Mouse (Mus musculus) cerebellum, adult 2 months (tissue): Measurements from ENCODE around the gene Gzmd. TPM values are rescaled to one million over a fixed set of nuclear protein-coding genes. Genes with fewer than 3 reads are reported as not detected.
"Not testable (repeated sequence)": the region's sequence is repeated elsewhere in the genome, so short reads cannot be mapped to it uniquely, and the experiment has no call there.

Experiments used
- DNase-seq, 2 experiments: peaks; one replicate each; pipeline ENCODE4 v3.0.0; 2021
- H3K27ac ChIP-seq: fragments of 200-500 bp; 2 replicates; pipeline ENCODE4 v1.5.1; 2012; ENCODE audit warnings: low read length, control low read depth, inconsistent platforms; ENCODE audit not compliant: insufficient read depth
- H3K27me3 ChIP-seq: fragments of 200-500 bp; 2 replicates; pipeline ENCODE4 v1.6.1; 2012; ENCODE audit warnings: inconsistent platforms, mild to moderate bottlenecking, low read length, moderate library complexity; ENCODE audit not compliant: control insufficient read depth, insufficient read depth
- H3K4me1 ChIP-seq: fragments of 200-500 bp; 2 replicates; pipeline ENCODE4 v1.6.1; 2011; ENCODE audit warnings: low read length; ENCODE audit not compliant: control insufficient read depth, insufficient read depth
- H3K4me3 ChIP-seq: fragments of 200-500 bp; replicated peaks from 2 replicates; pipeline ENCODE3; 2011; ENCODE audit warnings: mild to moderate bottlenecking, low read depth, low read length, control low read depth; ENCODE audit not compliant: insufficient read depth
- CTCF ChIP-seq: fragments of 200-500 bp; IDR thresholded peaks from 2 replicates; pipeline ENCODE4 v1.5.1; 2011; ENCODE audit warnings: low read depth, mild to moderate bottlenecking, control low read depth, low read length, moderate library complexity, borderline replicate concordance; ENCODE audit not compliant: insufficient read depth
- POLR2A ChIP-seq: fragments of 200-500 bp; IDR thresholded peaks from 2 replicates; pipeline ENCODE4 v1.6.1; 2011; ENCODE audit warnings: low read length, control low read depth, borderline replicate concordance; ENCODE audit not compliant: insufficient read depth
- WGBS: fragments of 180-500 bp; shearing (Covaris S2); methylation state at CpG from one replicate; pipeline ENCODE4 v1.1.7; 2018; 5-methylcytosine and 5-hydroxymethylcytosine counted together
- polyA plus RNA-seq: library from polyadenylated mRNA; depleted of rRNA; stranded (reverse); fragments of >200 nt; gene quantifications from 2 replicates; pipeline ENCODE4 v1.2.3, GENCODE M21; 2012; rRNA removed

Gzmd gene
- polyA plus RNA-seq: not detected in 2 replicates

DNA sequence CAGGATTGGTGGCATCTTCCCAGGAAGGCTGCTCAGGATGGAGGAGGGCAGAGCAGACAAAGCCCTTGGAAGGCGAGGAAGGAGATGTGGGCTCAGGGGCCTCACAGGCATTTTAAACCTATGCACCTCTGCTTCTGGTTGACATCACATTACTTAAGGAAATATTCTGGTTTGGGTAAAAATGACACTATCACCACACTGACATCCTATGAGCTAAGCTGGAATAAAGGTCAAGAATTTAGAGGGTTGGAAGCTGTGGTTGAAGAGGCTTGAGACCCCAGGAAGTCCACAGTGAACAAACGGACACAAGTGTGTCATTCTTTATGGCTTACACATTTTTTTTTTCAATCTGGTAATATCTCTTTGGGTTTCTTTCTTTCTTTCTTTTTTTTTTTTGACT lies at the start of gene Gzmd:
Gzmd (minus strand) TSS at position 101 of the 400 bp plus-strand sequence.
- H3K4me1 ChIP-seq, H3K27ac ChIP-seq, H3K27me3 ChIP-seq, H3K4me3 ChIP-seq, DNase-seq: not testable (repeated sequence)
- 86% methylated on average over 2 of the region's 2 CpGs for WGBS

GRCm38 (mm10) chr14:56177651-56178050 lies 45.2 kb upstream of the Gzmd start:
- WGBS: 28% methylated on average over 8 of the region's 8 CpGs
- peak; percentile 38; the same call in 1 of the 2 replicates for TF ChIP-seq CTCF
- H3K4me3 ChIP-seq, DNase-seq, H3K27me3 ChIP-seq, H3K27ac ChIP-seq, H3K4me1 ChIP-seq: not testable (repeated sequence)

DNA sequence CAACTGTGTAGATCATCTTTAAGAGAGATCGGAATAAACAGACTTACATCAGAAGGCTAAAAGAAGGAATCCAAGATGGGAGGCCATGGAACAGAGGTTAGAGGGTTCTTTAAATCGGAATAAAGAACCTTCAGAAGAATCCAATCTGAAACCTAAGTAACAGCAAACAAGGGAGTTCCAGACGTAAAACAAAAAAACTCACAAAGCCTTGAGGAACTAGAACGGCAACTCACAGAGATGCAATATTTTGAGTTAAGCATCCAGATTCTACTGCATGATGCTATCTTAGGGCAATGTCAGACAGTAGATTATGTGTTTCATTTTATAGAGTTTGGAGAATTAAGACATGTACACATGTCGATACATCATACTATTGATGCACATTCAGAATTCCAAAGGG lies 42.1 kb upstream of the Gzmd start, which contains the start of gene Gzmn:
Gzmn (minus strand) TSS at position 101 of the 400 bp plus-strand sequence.
- H3K27ac ChIP-seq: no peak within 1 kb of the TSS

GRCm38 (mm10) chr14:56173396-56173795 lies 41.0 kb upstream of the Gzmd start:
- TF ChIP-seq POLR2A (no peak), CTCF (no peak)
- Histone ChIP-seq H3K27me3 (no peaks in the 10 kb centered on the region), H3K4me3 (no peak overlapping the region), H3K27ac (no peak overlapping the region), H3K4me1 (peaks cover 4% of the 10 kb centered on the region)
- peak in 1 of 2 experiments; percentile 28 for DNase-seq
- 37% methylated on average over 6 of the region's 6 CpGs for WGBS

More for the DNA sequence above, 42.1 kb upstream of the Gzmd start, which contains the start of gene Gzmn:
- Histone ChIP-seq H3K4me1 (peaks cover 4% of the 10 kb centered on the region), H3K4me3 (no peak within 1 kb of the TSS), H3K27me3 (no peaks in the 10 kb centered on the region)
- no peak for DNase-seq
- WGBS: 94% methylated on average over 5 of the region's 5 CpGs
- TF ChIP-seq CTCF: no peak
- TF ChIP-seq POLR2A: no peak

- Histone ChIP-seq H3K27ac (no peak overlapping the region), H3K27me3 (no peaks in the 10 kb centered on the region), H3K4me3 (no peak overlapping the region), H3K4me1 (peaks cover 4% of the 10 kb centered on the region)
- TF ChIP-seq CTCF (no peak), POLR2A (no peak)
- WGBS: 93% methylated on average over 5 of the region's 5 CpGs
- no peak for DNase-seq
Observed at GRCm38 (mm10) chr14:56172744-56173143, 40.3 kb upstream of the Gzmd start.

DNA sequence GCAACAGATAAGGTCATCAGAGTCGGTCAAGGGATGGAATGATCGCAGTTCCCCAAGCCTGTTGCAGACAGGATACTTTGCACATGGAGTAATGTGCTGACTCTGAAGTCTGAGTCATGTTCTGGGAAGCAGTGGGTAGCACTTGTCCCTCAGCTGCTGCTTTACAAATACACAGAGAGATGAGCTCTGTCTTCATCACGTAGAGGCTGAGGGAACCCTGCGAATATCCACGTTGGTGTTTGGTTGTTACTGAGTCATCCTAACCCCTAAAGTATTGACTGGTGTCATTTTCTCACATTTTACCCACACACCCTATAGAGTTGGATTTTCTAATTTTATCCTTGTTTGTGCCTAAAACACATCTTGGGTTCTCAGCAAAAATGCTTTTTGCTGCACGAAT lies 35.6 kb upstream of the Gzmd start:
- H3K4me3 ChIP-seq: no peak overlapping the region
- no peak for DNase-seq
- no peak overlapping the region for H3K27ac ChIP-seq
- H3K27me3 ChIP-seq: no peaks in the 10 kb centered on the region
- 88% methylated on average over 6 of the region's 6 CpGs for WGBS
- TF ChIP-seq POLR2A: no peak
- TF ChIP-seq CTCF: no peak
- H3K4me1 ChIP-seq: peaks cover 3% of the 10 kb centered on the region; the same call in 1 of the 2 replicates

DNA sequence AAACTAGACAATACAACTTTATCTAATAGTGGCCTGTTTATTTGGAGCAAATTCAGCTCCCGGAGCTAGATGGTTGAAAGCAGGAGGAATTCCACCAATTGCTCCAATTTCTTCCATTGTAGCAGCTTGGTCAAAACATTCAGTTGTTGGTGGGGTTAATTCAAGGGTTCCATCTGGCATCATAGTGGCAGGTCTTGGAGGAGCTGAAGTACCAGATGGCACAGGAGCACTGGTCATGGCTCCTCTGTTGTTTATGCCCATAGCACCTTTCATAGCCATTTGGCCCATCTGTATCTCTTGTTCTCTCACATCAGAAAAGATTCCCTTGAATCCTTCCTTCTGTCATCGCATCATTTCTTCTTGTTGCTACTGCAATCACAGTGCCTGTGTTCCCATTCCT lies 29.7 kb upstream of the Gzmd start:
- Histone ChIP-seq H3K4me1 (peaks cover 6% of the 10 kb centered on the region; the same call in 1 of the 2 replicates), H3K4me3 (no peak overlapping the region), H3K27ac (peak overlapping the region; percentile 16; the same call in 1 of the 2 replicates), H3K27me3 (no peaks in the 10 kb centered on the region)
- peak; percentile 20 to 67 for DNase-seq
- 19% methylated on average over 2 of the region's 2 CpGs for WGBS
- TF ChIP-seq CTCF (no peak), POLR2A (no peak)

GRCm38 (mm10) chr14:56159479-56159878 lies 27.1 kb upstream of the Gzmd start, which contains the start of gene Gzmg:
TSS of gene Gzmg (minus strand) at chr14:56159579.
- not testable (repeated sequence) for H3K4me3 ChIP-seq, H3K27ac ChIP-seq, H3K27me3 ChIP-seq, H3K4me1 ChIP-seq, DNase-seq
- WGBS: 92% methylated on average over 2 of the region's 2 CpGs

DNA sequence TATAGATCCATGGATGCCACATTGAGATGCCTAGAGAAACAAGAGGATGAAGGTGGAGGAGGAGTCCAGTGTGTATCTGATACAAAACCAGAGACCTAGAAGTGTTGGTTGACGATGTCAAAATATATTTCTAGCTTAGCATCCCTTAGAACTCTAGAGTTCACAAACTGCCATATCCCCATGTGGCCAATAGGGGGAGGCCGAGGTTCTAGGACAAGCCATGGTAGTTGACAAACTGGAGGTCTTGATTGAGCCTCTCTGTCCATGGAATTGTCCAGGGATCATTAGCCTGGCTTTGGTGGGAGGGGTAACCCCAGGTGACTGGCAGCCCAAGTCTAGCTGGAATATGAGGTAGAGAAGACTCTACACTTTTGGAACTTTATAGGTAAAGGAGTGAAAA lies 22.9 kb upstream of the Gzmd start:
- no peak for DNase-seq
- WGBS: 67% methylated on average over 2 of the region's 2 CpGs
- TF ChIP-seq CTCF (0 out of 2 replicates have a peak, but pooled peaks have one; percentile 8), POLR2A (no peak)
- no peaks in the 10 kb centered on the region for H3K4me1 ChIP-seq
- no peak overlapping the region for H3K4me3 ChIP-seq
- no peaks in the 10 kb centered on the region for H3K27me3 ChIP-seq
- no peak overlapping the region for H3K27ac ChIP-seq

- WGBS: 69% methylated on average over 1 of the region's 1 CpGs
- not testable (repeated sequence) for H3K27ac ChIP-seq, H3K4me1 ChIP-seq, H3K4me3 ChIP-seq, H3K27me3 ChIP-seq, DNase-seq
Observed at GRCm38 (mm10) chr14:56133675-56134074, 1.3 kb upstream of the Gzmd start.
